Mouse (Mus musculus) cortical plate, adult 2 months (tissue): Measurements from ENCODE around the gene Cd7.

ENCODE experiments used
- CTCF ChIP-seq: fragments of 200-500 bp; IDR thresholded peaks from 2 replicates; pipeline ENCODE4 v1.5.1; 2011; ENCODE audit warnings: mild to moderate bottlenecking, control low read depth, low read length; ENCODE audit not compliant: insufficient read depth; ENCODE audit errors: extremely low read depth
- POLR2A ChIP-seq: fragments of 200-500 bp; IDR thresholded peaks from 2 replicates; pipeline ENCODE4 v1.6.1; 2011; ENCODE audit warnings: mild to moderate bottlenecking, low read length, control low read depth; ENCODE audit not compliant: insufficient read depth; ENCODE audit errors: extremely low read depth

GRCm38 (mm10) chr11:121045286-121045685, 6.1 kb upstream of the Cd7 start:
- TF ChIP-seq POLR2A (no peak), CTCF (no peak)
